Mouse (Mus musculus) intestine, embryonic 14.5 days (tissue): ENCODE measurements at regions not wholly inside any gene's neighbourhood (a gene's known extent, or its start where the extent isn't known, plus 50 kb on each side); places are given as distances from the start of the nearest gene placed in this dataset.

Experiments
- ATAC-seq: fragments of 200-750 bp; cut with Nextera tagmentation; replicated peaks from 2 replicates; pipeline ENCODE4 v1.8.0; 2017; ENCODE audit warnings: low read depth, moderate number of reproducible peaks, moderate TSS enrichment, moderate library complexity; ENCODE audit not compliant: low FRiP score, low TSS enrichment
- DNase-seq: peaks from one replicate; pipeline ENCODE4 v3.0.0-alpha.2; 2018; ENCODE audit warnings: low spot score
- H3K27ac ChIP-seq: fragments of 300-500 bp; sonication (generic); 2 replicates; pipeline ENCODE4 v1.5.1; 2014; ENCODE audit warnings: low read depth, mild to moderate bottlenecking, control low read depth
- H3K27me3 ChIP-seq: fragments of 300-500 bp; sonication (generic); replicated peaks from 2 replicates; pipeline ENCODE4 v1.6.1; 2014; ENCODE audit warnings: low read length, control low read depth; ENCODE audit not compliant: control insufficient read depth, insufficient read depth
- H3K36me3 ChIP-seq: fragments of 300-500 bp; sonication (generic); 2 replicates; pipeline ENCODE4 v1.6.1; 2014; ENCODE audit warnings: low read length, control low read depth; ENCODE audit not compliant: control insufficient read depth, insufficient read depth
- H3K4me1 ChIP-seq: fragments of 300-500 bp; sonication (generic); replicated peaks from 2 replicates; pipeline ENCODE4 v1.6.1; 2014; ENCODE audit warnings: low read length, control low read depth, mixed read lengths; ENCODE audit not compliant: control insufficient read depth, insufficient read depth
- H3K4me2 ChIP-seq: fragments of 300-500 bp; sonication (generic); 2 replicates; pipeline ENCODE4 v1.6.1; 2014; ENCODE audit warnings: low read length
- H3K4me3 ChIP-seq: fragments of 300-500 bp; sonication (generic); 2 replicates; pipeline ENCODE4 v1.5.1; 2014; ENCODE audit warnings: low read depth, low read length, control low read depth, mixed read lengths
- H3K9ac ChIP-seq: fragments of 300-500 bp; sonication (generic); 2 replicates; pipeline ENCODE4 v1.6.1; 2014; ENCODE audit warnings: mild to moderate bottlenecking, low read length
- H3K9me3 ChIP-seq: fragments of 300-500 bp; sonication (generic); 2 replicates; pipeline ENCODE4 v1.6.1; 2016; ENCODE audit warnings: low read length, control low read depth; ENCODE audit not compliant: control insufficient read depth
- WGBS: fragments of 180-500 bp; shearing (Covaris S2); extraction: QIAGEN DNeasy Blood & Tissue Kit; methylation state at CpG from one replicate; pipeline ENCODE4 v1.1.7; 2014; 5-methylcytosine and 5-hydroxymethylcytosine counted together

DNA sequence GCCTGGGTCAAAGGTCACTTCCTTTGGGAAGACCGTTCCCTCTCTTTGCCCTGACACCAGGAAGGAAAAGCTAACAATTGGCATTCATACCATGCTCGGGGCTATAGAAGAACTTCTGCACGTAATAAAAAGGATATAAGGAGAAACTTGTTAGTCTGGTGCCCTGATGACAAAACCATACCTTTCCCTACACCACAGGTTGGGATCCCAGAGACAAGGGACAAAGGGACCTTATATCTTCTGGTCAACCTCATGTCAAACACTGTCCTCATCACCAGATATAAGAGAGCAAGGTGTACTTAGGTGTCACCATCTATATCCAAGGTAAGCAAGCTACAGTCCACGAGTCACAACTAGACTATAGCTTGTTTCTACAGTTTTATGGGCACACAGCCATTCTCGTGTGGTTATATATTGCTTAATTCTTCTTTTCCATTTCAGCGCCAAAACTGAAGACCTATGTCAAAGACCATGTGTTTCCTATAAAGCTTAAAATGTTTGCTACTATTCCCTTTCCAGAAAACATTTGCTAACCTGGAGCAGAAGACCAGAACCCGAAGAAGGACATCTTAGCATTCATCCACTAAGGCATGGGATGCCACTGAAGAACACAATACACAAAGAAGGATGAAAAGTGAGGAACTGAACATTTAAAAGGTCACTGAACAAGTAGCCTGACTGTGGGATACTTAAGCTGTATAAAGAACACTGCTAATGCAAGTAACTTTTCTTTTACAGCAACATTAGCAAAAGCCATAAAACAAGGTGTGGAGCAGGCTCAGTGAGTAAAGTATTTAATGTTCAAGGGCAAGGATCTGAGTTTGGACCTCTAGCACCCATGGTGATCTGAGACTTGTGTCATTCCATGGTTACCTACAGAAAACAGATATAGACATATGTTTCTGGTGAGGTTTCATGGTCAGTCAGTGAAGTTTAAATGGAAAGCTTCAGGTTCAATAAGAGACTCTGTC is 437.7 kb upstream of the Cd180 start:
- WGBS = 77% methylated on average over 7 of the region's 7 CpGs
- no peak for ATAC-seq
- no peaks in the 10 kb centered on the region for H3K27me3 ChIP-seq
- no peak overlapping the region for H3K4me2 ChIP-seq
- no peaks in the 10 kb centered on the region for H3K36me3 ChIP-seq
- no peak for DNase-seq
- no peaks in the 10 kb centered on the region for H3K4me1 ChIP-seq
- H3K9me3 ChIP-seq = no peaks in the 10 kb centered on the region
- no peak overlapping the region for H3K9ac ChIP-seq
- H3K4me3 ChIP-seq = no peak overlapping the region
- no peak overlapping the region for H3K27ac ChIP-seq

DNA sequence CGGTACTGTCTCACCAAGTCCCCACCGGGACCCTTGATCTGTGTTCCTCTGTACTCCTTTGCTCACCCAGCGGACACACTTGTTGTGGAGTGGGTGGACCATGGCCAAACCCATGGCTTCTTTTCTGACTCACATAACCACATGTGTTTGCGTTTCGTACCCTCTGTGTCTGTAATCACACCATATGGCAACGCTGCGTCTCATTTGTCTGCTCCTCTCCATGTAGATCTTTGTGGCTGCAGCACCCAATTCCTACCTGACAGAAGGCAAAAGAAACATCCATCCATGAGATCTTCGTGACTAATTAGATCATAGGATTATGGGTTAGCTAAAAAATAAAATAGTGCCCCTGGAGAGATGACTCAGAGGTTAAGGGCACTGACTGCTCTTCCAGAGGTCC is 435.2 kb upstream of the Cd180 start:
- Histone ChIP-seq H3K9me3 (no peaks in the 10 kb centered on the region), H3K27ac (no peak overlapping the region), H3K4me1 (no peaks in the 10 kb centered on the region), H3K4me3 (no peak overlapping the region), H3K9ac (no peak overlapping the region), H3K36me3 (no peaks in the 10 kb centered on the region), H3K27me3 (no peaks in the 10 kb centered on the region), H3K4me2 (no peak overlapping the region)
- DNase-seq (no peak), ATAC-seq (no peak)
- 92% methylated on average over 8 of the region's 8 CpGs for WGBS

DNA sequence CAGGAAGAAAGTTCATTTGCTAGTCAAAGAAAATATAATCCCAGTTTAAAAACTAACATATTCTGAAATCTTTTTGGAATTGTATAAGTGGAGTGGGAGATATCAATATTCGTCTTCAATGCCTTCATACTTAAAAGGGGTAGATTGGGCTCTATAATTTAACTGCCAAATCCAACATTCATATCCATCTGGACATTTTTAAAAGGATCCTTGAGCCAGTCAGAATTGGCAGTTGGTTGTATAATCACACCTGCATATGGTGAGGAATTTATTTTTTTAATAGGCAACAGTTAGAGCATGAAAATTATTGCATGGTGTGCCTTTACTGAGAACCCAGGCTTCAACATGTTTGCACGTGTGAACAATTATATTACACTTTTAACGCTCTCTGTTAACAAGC is 419.5 kb upstream of the Cd180 start:
- no peak for ATAC-seq
- Histone ChIP-seq H3K36me3 (no peaks in the 10 kb centered on the region), H3K27ac (no peak overlapping the region), H3K27me3 (no peaks in the 10 kb centered on the region), H3K9ac (no peak overlapping the region), H3K4me1 (no peaks in the 10 kb centered on the region), H3K4me2 (no peak overlapping the region), H3K9me3 (no peaks in the 10 kb centered on the region), H3K4me3 (no peak overlapping the region)
- 90% methylated on average over 3 of the region's 3 CpGs for WGBS
- no peak for DNase-seq

DNA sequence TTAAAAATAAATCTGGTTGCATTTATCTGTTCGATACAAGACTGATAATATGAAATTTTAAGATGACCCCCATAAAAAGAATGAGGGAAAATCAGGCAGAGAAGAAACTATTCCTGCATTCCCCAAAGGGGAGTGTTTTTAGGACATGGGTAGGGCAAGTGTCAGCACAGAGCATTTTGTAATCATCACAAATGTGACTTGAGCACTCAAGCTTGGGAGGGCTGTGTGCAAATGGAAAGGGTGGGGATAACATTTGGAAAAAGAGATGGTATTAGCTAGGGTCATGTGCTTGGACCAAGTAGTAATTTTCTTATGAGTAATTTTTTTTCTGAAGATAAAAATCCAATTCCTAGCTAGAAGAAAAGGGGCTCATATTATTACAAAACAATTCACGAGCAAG is 418.1 kb upstream of the Cd180 start:
- H3K27me3 ChIP-seq = no peaks in the 10 kb centered on the region

DNA sequence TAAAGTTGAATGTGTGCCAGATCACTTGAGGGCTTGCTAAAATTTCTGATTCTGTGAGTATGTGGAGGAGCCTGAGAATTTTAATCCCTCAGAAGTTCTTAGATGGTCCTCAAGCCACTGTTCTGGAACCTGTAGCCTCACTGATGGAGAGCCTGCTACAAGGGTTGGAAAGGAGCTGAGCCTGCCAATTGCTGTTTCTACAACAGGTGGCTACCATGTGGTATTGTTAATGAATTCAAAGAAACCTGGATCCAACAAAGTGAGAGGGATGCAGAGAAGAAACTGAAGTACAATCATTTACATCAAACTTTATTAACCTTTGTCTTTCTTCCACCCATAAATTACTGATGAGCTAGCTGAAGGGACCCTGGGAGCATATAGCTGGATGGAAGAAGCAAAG is 416.5 kb upstream of the Cd180 start:
- Histone ChIP-seq H3K9me3 (no peaks in the 10 kb centered on the region), H3K36me3 (no peaks in the 10 kb centered on the region), H3K27ac (no peak overlapping the region), H3K4me1 (no peaks in the 10 kb centered on the region), H3K27me3 (no peaks in the 10 kb centered on the region), H3K9ac (no peak overlapping the region), H3K4me3 (no peak overlapping the region), H3K4me2 (no peak overlapping the region)
- ATAC-seq = no peak
- no peak for DNase-seq

More for the DNA sequence above, 418.1 kb upstream of the Cd180 start:
- Histone ChIP-seq H3K27ac (no peak overlapping the region), H3K4me2 (no peak overlapping the region), H3K36me3 (no peaks in the 10 kb centered on the region), H3K4me3 (no peak overlapping the region), H3K9me3 (no peaks in the 10 kb centered on the region), H3K4me1 (no peaks in the 10 kb centered on the region), H3K9ac (no peak overlapping the region)
- ATAC-seq = no peak
- DNase-seq = no peak
- WGBS = 80% methylated on average over 2 of the region's 2 CpGs

DNA sequence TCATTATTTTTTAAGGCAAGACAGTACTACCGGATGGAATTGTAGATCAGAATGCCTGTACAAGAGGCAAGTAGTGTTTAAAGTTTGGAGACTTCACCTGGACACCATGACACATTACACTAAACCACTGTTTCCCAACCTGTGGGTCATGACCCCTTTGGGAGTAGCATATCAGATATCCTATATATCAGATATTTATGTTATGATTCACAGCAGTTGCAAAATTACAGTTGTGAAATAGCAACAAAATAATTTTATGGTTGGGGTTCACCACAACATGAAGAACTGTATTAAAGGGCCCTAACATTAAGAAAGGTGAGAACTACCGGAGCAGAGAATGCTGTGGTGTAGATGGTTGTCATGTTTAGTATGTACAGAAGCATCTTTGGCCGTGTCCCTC is 413.2 kb upstream of the Cd180 start:
- WGBS = 90% methylated on average over 3 of the region's 3 CpGs
- Histone ChIP-seq H3K36me3 (no peaks in the 10 kb centered on the region), H3K9me3 (no peaks in the 10 kb centered on the region), H3K27ac (no peak overlapping the region), H3K4me3 (no peak overlapping the region), H3K9ac (no peak overlapping the region), H3K4me2 (no peak overlapping the region), H3K4me1 (no peaks in the 10 kb centered on the region), H3K27me3 (no peaks in the 10 kb centered on the region)
- ATAC-seq (no peak), DNase-seq (no peak)

DNA sequence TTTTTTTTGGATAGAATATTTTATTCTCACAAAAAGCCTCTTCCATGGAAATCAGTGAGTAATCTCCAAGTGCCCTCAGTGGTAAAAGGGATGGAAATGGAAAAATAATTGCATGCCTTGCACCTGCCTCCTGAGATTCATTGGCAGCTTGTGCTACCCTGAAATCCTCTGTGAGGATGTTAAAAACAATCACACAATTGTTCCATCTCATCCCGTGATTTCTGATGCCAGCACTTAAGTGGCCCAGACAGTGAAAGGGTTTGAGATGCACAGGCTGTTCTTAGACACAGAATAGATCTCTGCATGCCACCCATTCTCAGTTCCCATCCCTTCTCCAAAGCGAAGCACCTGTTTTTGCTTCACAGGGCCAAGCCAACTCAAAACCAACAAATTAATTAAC is 398.9 kb upstream of the Cd180 start:
- ATAC-seq = no peak
- no peak for DNase-seq
- Histone ChIP-seq H3K27me3 (no peaks in the 10 kb centered on the region), H3K9me3 (no peaks in the 10 kb centered on the region), H3K9ac (no peak overlapping the region), H3K4me3 (no peak overlapping the region), H3K36me3 (no peaks in the 10 kb centered on the region), H3K4me1 (no peaks in the 10 kb centered on the region), H3K4me2 (no peak overlapping the region), H3K27ac (no peak overlapping the region)
- 80% methylated on average over 2 of the region's 2 CpGs for WGBS

DNA sequence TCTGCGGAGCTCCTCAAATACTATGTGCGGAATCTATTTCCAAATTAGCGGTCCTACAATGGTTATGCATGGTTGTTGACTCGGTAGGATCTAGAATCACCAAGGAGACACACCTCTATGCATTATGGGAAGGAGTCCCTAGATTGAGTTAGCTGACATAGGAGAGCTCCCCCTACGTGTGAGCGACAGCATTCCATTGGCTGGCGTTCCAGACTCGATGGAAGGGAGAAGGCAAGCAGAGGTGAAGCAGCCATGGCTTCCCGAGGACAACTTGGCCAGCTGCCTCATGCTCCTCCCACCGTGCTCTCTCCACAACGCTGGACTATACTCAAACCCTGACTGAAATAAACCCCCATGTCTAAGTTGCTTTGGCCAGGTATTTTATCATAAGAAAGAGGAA is 398.3 kb upstream of the Cd180 start:
- DNase-seq (no peak), ATAC-seq (no peak)
- Histone ChIP-seq H3K4me2 (no peak overlapping the region), H3K36me3 (no peaks in the 10 kb centered on the region), H3K9ac (no peak overlapping the region), H3K4me1 (no peaks in the 10 kb centered on the region), H3K27me3 (no peaks in the 10 kb centered on the region), H3K27ac (no peak overlapping the region), H3K4me3 (no peak overlapping the region), H3K9me3 (no peaks in the 10 kb centered on the region)
- WGBS = 85% methylated on average over 11 of the region's 11 CpGs

DNA sequence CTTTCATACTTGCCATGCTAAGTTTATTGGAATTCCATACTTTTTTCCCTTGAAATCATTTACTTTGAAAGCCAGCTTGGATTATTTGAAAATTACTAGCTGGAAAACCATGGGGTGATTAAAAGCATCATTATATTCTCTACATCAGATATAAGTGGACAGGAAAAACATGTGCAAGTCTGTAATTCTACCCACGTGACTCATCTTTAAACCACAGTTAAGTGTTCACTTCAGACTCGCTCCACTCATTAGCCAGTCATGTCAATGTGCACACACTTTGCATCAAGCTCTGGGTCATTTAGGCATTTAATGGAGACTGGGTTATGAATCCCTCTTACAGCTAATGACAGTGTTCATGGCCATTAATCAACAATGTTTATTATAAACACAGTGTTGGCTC is 385.4 kb upstream of the Cd180 start:
- ATAC-seq (no peak), DNase-seq (no peak)
- Histone ChIP-seq H3K36me3 (no peaks in the 10 kb centered on the region), H3K9me3 (no peaks in the 10 kb centered on the region), H3K27ac (no peak overlapping the region), H3K9ac (no peak overlapping the region), H3K4me1 (peaks cover 4% of the 10 kb centered on the region; the same call in 1 of the 2 replicates), H3K4me3 (no peak overlapping the region), H3K27me3 (no peaks in the 10 kb centered on the region), H3K4me2 (no peak overlapping the region)
- 52% methylated on average over 2 of the region's 2 CpGs for WGBS
